Mouse (Mus musculus) CH12.LX (cell line): ENCODE results near the gene Dcst2.
A peak's percentile ranks its signal among the peaks of the same experiment; 100 is the strongest.

ENCODE experiments used
- CTCF ChIP-seq, 2 experiments: IDR thresholded peaks in 1 of 2; conservative IDR thresholded peaks in 1 of 2; 2 replicates each; pipeline ENCODE4 v1.5.1; 2011 to 2012; ENCODE audit warnings: low read depth in 2 of 2, low read length in 2 of 2, improper control_type of control experiment in 1 of 2, inconsistent platforms in 1 of 2, mild to moderate bottlenecking in 1 of 2, moderate library complexity in 1 of 2
- E2F4 ChIP-seq: IDR thresholded peaks from 2 replicates; pipeline ENCODE4 v1.6.1; 2011; ENCODE audit warnings: low read depth, low read length, improper control_type of control experiment; ENCODE audit not compliant: insufficient replicate concordance
- ELF1 ChIP-seq: IDR thresholded peaks from 2 replicates; pipeline ENCODE4 v1.6.1; 2014; ENCODE audit warnings: low read depth, mild to moderate bottlenecking, inconsistent platforms, low read length, improper control_type of control experiment
- EP300 ChIP-seq: IDR thresholded peaks from 2 replicates; pipeline ENCODE4 v1.6.1; 2011; ENCODE audit warnings: low read length, improper control_type of control experiment
- GABPA ChIP-seq: IDR thresholded peaks from 2 replicates; pipeline ENCODE4 v1.6.1; 2012; ENCODE audit warnings: low read depth, low read length, improper control_type of control experiment, inconsistent platforms; ENCODE audit not compliant: insufficient replicate concordance
- KAT2A ChIP-seq: IDR thresholded peaks from 2 replicates; pipeline ENCODE4 v1.6.1; 2012; ENCODE audit warnings: low read length, improper control_type of control experiment, inconsistent platforms; ENCODE audit not compliant: insufficient replicate concordance
- MAX ChIP-seq: IDR thresholded peaks from 2 replicates; pipeline ENCODE4 v1.6.1; 2011; ENCODE audit warnings: low read length, improper control_type of control experiment
- NELFE ChIP-seq: IDR thresholded peaks from 2 replicates; pipeline ENCODE4 v1.6.1; 2011; ENCODE audit warnings: low read depth, low read length, improper control_type of control experiment
- POLR2A ChIP-seq: IDR thresholded peaks from 2 replicates; pipeline ENCODE4 v1.6.1; 2011; ENCODE audit warnings: low read depth, mild to moderate bottlenecking, improper control_type of control experiment, low read length
- RAD21 ChIP-seq: IDR thresholded peaks from 2 replicates; pipeline ENCODE4 v1.6.1; 2011; ENCODE audit warnings: low read depth, mild to moderate bottlenecking, low read length, improper control_type of control experiment, moderate library complexity
- SMC3 ChIP-seq: IDR thresholded peaks from 2 replicates; pipeline ENCODE4 v1.6.1; 2011; ENCODE audit warnings: low read depth, low read length, improper control_type of control experiment
- TBP ChIP-seq: conservative IDR thresholded peaks from 2 replicates; pipeline ENCODE4 v1.6.1; 2011; ENCODE audit warnings: low read depth, low read length, improper control_type of control experiment
- ZMIZ1 ChIP-seq: IDR thresholded peaks from 2 replicates; pipeline ENCODE4 v1.6.1; 2012; ENCODE audit warnings: low read depth, mild to moderate bottlenecking, inconsistent platforms, low read length, improper control_type of control experiment

- no peak for TF ChIP-seq RAD21
- TF ChIP-seq CTCF (conservative IDR thresholded peaks at IDR 0.05 in 1 of 2, IDR thresholded peaks at IDR 0.05 in 1 of 2; ENCODE audit: low read depth in 2 of 2, low read length in 2 of 2) = no peak
- TF ChIP-seq KAT2A = no peak
- no peak for TF ChIP-seq POLR2A
- TF ChIP-seq ZMIZ1 = no peak
- no peak for TF ChIP-seq GABPA
- no peak for TF ChIP-seq NELFE
- no peak for TF ChIP-seq EP300
- TF ChIP-seq SMC3 = no peak
- TF ChIP-seq TBP = no peak; the same call in 1 of the 2 replicates
- peak; percentile 56; the same call in 1 of the 2 replicates for TF ChIP-seq ELF1
- TF ChIP-seq E2F4 = no peak
- TF ChIP-seq MAX = no peak; the same call in 1 of the 2 replicates
Observed at GRCm38 (mm10) chr3:89394894-89395256, 33.1 kb downstream of the Dcst2 start.
